Mouse (Mus musculus): Measurements from ENCODE around the gene Lat. TPM values are rescaled to one million over a fixed set of nuclear protein-coding genes. Genes with fewer than 3 reads are reported as not detected.
A peak's percentile ranks its signal among the peaks of the same experiment; 100 is the strongest.
"Not testable (repeated sequence)": the region's sequence is repeated elsewhere in the genome, so short reads cannot be mapped to it uniquely, and the experiment has no call there.

The Lat gene
- polyA plus RNA-seq, 1 experiment from 2014 or later: 3.4 TPM

DNA sequence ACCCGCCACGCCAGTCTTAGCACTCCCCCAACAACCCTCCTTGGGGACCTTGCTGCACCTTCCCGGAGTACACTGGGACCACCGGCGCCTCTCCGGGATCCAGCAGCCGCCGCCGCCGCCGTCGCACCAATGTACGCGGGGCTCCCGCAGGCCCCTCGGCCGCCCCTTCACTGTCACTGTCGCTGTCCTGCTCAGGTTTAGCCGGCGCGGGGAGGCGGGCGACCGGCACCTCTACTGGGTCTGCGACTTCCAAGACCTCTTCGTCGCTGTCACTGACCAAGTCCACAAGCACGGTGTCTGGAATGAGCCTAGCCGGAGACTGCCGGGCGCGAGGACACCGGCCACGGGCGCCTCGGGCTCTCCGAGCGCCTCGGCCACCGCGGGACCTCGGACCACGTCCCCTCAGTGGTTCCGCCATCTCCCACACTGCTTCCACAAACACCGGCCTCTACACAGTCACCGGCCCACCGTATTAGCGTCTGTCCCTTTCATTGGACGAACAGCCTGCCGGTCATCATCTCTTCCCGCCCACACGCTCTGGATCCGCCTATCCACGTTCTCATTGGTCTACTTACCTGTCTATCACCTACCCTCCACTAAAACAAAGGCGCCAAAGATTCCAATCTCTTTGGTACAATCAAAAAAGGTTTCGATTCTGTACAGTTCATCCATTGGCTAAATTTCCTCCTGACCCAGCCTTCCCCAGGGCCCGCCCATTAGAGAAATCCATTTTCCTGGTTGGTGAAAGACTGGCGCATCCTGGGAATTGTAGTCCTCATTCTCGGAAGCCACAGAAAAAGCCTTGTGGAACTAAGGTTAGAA, 27.1 kb upstream of the Lat start, which contains the start of gene Nfatc2ip:
Gene Nfatc2ip (minus strand): TSS at position 440 of the 822 bp plus-strand sequence.
- WGBS: under 1% methylated on average over 59 of the region's 59 CpGs
- peaks cover 15% of the 10 kb centered on the region for H3K4me1 ChIP-seq (replicated peaks)
- peak within 1 kb of the TSS; percentile 78 for H3K9ac ChIP-seq
- no peaks in the 10 kb centered on the region for H3K27me3 ChIP-seq (replicated peaks)
- peak within 1 kb of the TSS; percentile 81 for H3K4me2 ChIP-seq
- H3K36me3 ChIP-seq: peaks cover 6% of the 10 kb centered on the region
- H3K9me3 ChIP-seq (replicated peaks): no peaks in the 10 kb centered on the region
- ATAC-seq (ENCODE audit: insufficient number of reproducible peaks, low FRiP score): peak; percentile 100
- peak within 1 kb of the TSS; percentile 92 for H3K4me3 ChIP-seq
- H3K27ac ChIP-seq (ENCODE audit: poor library complexity, severe bottlenecking): peak within 1 kb of the TSS; percentile 41; the same call in 1 of the 2 replicates

DNA sequence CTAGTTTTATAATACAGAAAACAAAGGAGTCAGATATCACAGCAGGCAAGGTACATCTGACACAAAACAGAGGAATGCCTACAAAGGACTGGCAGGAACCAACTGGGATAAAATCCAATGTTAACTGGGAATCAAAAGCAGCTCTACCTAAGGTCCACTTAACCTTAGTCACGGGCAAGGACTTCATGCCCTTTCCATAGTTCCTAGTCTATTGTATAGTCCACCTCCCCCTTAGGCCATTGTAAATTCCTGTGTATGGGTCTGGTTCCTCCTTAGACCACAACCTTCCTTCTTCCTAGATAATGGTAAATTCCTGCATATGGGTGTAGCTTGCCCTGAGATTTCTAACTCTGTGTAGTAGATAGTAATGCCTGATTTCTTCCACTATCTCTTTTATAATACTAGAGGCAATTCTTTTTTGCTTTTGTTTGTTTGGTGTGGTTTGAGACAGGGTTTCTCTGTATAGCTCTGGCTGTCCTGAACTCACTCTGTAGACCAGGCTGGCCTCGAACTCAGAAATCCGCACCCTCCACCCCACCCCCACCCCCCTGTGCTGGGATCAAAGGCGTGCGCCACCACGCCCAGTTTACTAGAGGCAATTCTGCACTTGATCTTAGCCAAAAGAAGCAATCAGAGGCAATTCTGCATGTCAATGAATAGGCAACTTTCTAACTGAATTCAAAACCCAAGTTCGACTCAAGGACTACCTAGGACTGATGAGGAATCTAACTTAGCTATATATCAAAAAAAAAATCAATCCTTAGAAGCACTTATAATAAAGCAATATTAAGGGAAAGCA, 22.9 kb upstream of the Lat start:
- ATAC-seq (ENCODE audit: insufficient number of reproducible peaks, low FRiP score); H3K27me3 ChIP-seq (replicated peaks); H3K4me2 ChIP-seq; H3K9ac ChIP-seq; H3K27ac ChIP-seq (ENCODE audit: poor library complexity, severe bottlenecking); H3K9me3 ChIP-seq (replicated peaks); H3K4me3 ChIP-seq: not testable (repeated sequence)
- Histone ChIP-seq H3K36me3 (peaks cover 43% of the 10 kb centered on the region), H3K4me1 (replicated peaks) (peaks cover 12% of the 10 kb centered on the region)
- WGBS: 90% methylated on average over 7 of the region's 7 CpGs

DNA sequence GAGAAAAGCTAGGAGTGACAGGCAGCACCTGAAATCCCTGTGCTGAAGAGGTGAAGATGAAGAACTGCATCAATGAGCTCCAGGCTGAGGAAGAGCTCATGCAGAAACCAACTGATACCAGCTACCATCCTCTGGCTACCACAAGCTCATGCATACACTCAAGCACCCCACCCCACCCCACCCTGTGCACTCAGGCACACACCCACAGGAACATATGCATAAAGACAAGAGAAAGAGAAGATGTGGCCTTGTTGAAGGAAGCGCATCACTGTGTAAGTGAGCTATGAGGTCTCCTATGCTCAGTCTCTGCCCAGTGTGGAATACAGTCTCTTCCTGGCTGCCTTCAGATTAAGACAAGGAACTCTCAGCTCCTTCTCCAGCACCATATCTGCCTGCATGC, 18.8 kb upstream of the Lat start:
- ATAC-seq (ENCODE audit: insufficient number of reproducible peaks, low FRiP score): no peak
- no peak overlapping the region for H3K27ac ChIP-seq (ENCODE audit: poor library complexity, severe bottlenecking)
- H3K4me3 ChIP-seq: no peak overlapping the region
- H3K9me3 ChIP-seq (replicated peaks): no peaks in the 10 kb centered on the region
- H3K9ac ChIP-seq: no peak overlapping the region
- H3K36me3 ChIP-seq: peaks cover 62% of the 10 kb centered on the region
- no peak overlapping the region for H3K4me2 ChIP-seq
- H3K4me1 ChIP-seq (replicated peaks): no peaks in the 10 kb centered on the region
- no peaks in the 10 kb centered on the region for H3K27me3 ChIP-seq (replicated peaks)
- WGBS: 92% methylated on average over 1 of the region's 1 CpGs

DNA sequence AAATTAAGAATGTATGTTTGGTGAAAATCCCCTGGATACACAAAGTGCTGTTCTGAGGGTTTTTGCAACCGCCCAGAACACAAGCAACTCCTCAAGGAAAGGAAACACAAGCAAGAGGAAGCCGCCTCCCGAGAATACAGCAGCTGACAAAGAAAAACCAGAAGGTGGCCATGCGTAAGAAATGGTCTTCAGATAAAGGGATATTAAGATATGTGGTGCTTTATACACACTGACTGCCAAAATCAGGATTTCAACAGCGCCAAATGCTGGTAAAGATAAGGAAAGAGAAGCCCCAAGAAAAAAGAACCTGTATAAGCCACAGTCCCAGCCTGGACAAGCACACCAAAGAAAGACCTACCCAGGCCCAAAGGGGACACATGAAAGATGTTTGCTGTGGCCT, 14.2 kb upstream of the Lat start:
- WGBS: 76% methylated on average over 5 of the region's 5 CpGs
- H3K36me3 ChIP-seq: peaks cover 34% of the 10 kb centered on the region
- no peaks in the 10 kb centered on the region for H3K9me3 ChIP-seq (replicated peaks)
- H3K4me1 ChIP-seq (replicated peaks): no peaks in the 10 kb centered on the region
- ATAC-seq (ENCODE audit: insufficient number of reproducible peaks, low FRiP score): no peak
- H3K4me2 ChIP-seq: no peak overlapping the region
- no peak overlapping the region for H3K4me3 ChIP-seq
- H3K27me3 ChIP-seq (replicated peaks): no peaks in the 10 kb centered on the region
- no peak overlapping the region for H3K27ac ChIP-seq (ENCODE audit: poor library complexity, severe bottlenecking)
- H3K9ac ChIP-seq: no peak overlapping the region

DNA sequence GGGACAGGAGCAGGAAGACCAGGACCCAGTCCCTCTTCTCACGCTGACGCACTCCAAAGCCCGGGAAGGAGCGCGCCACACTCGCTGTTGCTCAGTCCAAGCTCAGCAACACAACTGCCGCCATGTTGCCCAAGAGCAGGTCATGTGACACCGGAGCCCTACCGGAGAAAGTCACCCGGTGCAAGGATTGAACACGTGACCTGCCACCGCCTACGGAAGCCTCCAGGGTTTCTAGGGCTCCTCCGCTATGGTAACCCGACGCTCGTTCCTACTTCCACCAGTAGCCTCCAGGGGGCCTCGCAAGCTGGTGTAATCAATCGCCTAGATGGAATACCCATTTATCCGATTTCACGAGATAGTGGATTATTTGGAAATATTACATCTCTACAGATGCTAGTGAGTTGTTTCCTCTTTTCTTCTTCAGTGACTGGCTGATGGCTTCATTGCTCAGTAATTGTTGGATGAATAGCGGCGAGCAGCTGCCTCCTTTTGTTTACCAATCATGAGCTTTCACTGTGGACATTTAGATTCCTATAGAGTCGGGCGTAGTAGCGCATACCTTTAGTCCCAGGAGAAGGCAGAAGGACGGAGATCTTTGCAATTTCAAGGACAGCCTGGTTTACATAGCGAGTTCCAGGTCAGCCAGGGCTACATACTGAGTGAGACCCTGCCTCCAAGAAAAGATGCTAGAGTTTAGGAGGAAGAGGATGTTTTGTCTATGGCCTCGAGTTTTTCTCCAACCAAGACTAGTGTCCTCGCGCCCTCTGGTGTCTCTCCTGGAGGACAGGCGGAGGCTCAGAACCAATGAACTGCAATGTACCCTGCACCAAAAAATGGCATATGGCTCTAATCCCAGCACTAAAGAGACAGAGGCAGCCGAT, 8.1 kb upstream of the Lat start, which contains the start of gene Spns1:
Gene Spns1 (minus strand): TSS at position 173 of the 881 bp plus-strand sequence.
- Histone ChIP-seq H3K27me3 (replicated peaks) (no peaks in the 10 kb centered on the region), H3K4me1 (replicated peaks) (peaks cover 10% of the 10 kb centered on the region), H3K27ac (ENCODE audit: poor library complexity, severe bottlenecking) (0 out of 2 replicates have a peak within 1 kb of the TSS, but pooled peaks have one; percentile 8), H3K4me2 (peak within 1 kb of the TSS; percentile 94), H3K9me3 (replicated peaks) (no peaks in the 10 kb centered on the region), H3K4me3 (peak within 1 kb of the TSS; percentile 90), H3K9ac (peak within 1 kb of the TSS; percentile 87), H3K36me3 (peaks cover 25% of the 10 kb centered on the region)
- under 1% methylated on average over 33 of the region's 33 CpGs for WGBS
- peak; percentile 97 for ATAC-seq (ENCODE audit: insufficient number of reproducible peaks, low FRiP score)

DNA sequence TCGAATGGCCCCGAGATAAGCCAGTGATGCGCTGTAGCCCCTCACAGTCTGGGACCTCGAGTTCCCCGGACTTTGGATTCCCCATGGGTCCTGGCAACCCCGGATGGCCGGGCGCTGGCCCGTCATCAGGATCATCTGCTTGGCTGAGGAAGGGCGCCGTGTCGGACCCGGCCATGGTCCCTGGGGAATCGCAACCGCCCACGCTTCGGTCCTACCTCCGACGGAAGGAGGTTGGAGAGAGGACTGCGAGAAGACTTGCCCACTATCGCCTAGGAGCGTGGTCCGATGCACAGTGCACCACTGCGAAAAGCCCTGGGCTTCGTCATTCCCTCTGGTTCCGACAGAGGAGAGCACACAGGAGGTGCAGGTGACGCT, 7.5 kb upstream of the Lat start:
- Histone ChIP-seq H3K4me3 (peak overlapping the region; percentile 90), H3K27me3 (replicated peaks) (no peaks in the 10 kb centered on the region), H3K9ac (peak overlapping the region; percentile 87), H3K9me3 (replicated peaks) (no peaks in the 10 kb centered on the region), H3K4me1 (replicated peaks) (peaks cover 10% of the 10 kb centered on the region), H3K27ac (ENCODE audit: poor library complexity, severe bottlenecking) (no peak overlapping the region), H3K36me3 (peaks cover 31% of the 10 kb centered on the region), H3K4me2 (peak overlapping the region; percentile 94)
- peak; percentile 49 for ATAC-seq (ENCODE audit: insufficient number of reproducible peaks, low FRiP score)
- 1% methylated on average over 27 of the region's 27 CpGs for WGBS

DNA sequence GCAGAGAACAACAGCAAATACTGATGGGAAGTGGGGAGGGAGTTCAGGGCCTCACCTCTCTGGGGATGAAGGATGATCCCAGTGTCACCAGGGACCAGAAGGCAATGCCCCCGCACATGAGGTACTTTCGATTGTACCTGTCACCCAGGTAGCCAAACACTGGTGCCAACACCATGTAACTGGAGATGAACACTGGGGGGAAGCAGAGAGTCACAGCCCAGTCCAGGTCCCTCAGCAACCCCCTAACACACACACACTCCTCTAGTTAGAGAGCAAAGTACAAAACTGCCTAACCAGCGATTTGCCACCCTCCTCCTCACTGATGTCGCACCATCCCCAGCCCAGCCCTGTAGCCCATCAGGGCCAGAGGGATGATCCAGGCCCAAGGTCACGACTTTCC, 5.6 kb upstream of the Lat start:
- 74% methylated on average over 5 of the region's 5 CpGs for WGBS
- Histone ChIP-seq H3K9ac (no peak overlapping the region), H3K27me3 (replicated peaks) (no peaks in the 10 kb centered on the region), H3K4me1 (replicated peaks) (peaks cover 16% of the 10 kb centered on the region), H3K27ac (ENCODE audit: poor library complexity, severe bottlenecking) (no peak overlapping the region), H3K4me2 (no peak overlapping the region), H3K9me3 (replicated peaks) (no peaks in the 10 kb centered on the region), H3K4me3 (no peak overlapping the region), H3K36me3 (peaks cover 50% of the 10 kb centered on the region)
- no peak for ATAC-seq (ENCODE audit: insufficient number of reproducible peaks, low FRiP score)

DNA sequence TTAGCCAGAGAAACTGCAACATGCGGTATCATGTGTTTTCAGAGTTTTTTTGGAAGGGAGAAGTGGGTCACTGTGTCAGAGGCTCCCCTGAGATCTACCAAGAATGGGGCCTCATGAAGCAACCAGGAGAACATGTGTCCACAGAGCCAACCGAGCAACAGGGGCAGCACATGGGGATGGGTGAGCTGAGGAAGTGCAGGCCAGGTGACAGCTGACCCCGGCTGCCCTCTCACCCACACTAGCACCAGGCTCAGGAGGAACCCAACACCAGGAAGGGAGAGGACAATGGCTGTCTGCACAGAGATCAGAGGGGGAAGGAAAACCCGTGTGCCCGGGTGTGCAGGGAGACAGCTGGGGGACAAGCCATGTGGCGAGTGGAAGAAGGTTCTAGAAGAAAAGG, 5.2 kb upstream of the Lat start:
- Histone ChIP-seq H3K4me1 (replicated peaks) (peaks cover 18% of the 10 kb centered on the region), H3K27ac (ENCODE audit: poor library complexity, severe bottlenecking) (no peak overlapping the region), H3K4me2 (no peak overlapping the region), H3K4me3 (no peak overlapping the region), H3K9me3 (replicated peaks) (no peaks in the 10 kb centered on the region), H3K36me3 (peaks cover 55% of the 10 kb centered on the region), H3K27me3 (replicated peaks) (no peaks in the 10 kb centered on the region), H3K9ac (no peak overlapping the region)
- 70% methylated on average over 6 of the region's 6 CpGs for WGBS
- ATAC-seq (ENCODE audit: insufficient number of reproducible peaks, low FRiP score): no peak

DNA sequence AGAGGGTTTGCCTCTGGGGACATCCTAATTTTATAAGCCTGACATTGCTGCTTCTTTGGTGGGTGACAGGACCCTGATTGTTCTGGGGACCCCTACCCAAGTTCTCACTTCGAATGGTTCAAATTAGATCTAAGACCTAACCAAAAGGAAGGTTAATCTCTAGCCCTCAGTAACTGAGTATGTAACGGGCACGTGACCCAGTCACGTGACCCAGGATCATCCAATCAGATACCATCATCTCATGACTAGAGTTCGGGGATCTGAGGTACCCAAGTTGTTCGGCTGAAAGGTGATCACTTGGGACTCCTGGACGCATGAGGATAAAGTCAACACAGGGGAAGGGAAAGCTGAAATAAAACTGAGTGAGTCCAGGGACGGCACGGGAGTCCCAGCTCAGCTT, 3.6 kb upstream of the Lat start:
- no peak overlapping the region for H3K4me3 ChIP-seq
- no peak overlapping the region for H3K9ac ChIP-seq
- peaks cover 20% of the 10 kb centered on the region for H3K4me1 ChIP-seq (replicated peaks)
- peaks cover 58% of the 10 kb centered on the region for H3K36me3 ChIP-seq
- H3K27ac ChIP-seq (ENCODE audit: poor library complexity, severe bottlenecking): no peak overlapping the region
- no peaks in the 10 kb centered on the region for H3K9me3 ChIP-seq (replicated peaks)
- H3K4me2 ChIP-seq: no peak overlapping the region
- no peaks in the 10 kb centered on the region for H3K27me3 ChIP-seq (replicated peaks)
- ATAC-seq (ENCODE audit: insufficient number of reproducible peaks, low FRiP score): no peak
- 86% methylated on average over 9 of the region's 9 CpGs for WGBS

DNA sequence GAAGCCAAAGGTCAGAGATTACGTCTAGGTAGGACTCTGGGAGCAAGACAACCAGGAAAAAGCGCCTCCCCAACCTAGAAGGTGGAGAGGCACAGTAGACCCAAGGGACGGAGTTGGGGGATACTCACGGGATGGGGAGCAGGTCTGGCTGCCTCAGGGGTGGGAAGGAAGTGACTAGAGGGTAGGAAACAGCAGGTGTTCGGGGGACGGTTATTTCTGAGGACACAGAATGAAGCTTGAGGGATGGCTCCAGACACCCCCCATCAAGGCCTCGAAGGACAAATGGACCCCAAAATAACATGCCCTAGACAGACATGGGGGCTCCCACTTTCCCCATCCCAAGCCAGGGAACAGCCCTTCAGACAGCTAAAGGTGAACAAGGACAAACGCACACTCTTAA, 1.0 kb downstream of the Lat start:
- H3K36me3 ChIP-seq: peaks cover 49% of the 10 kb centered on the region
- H3K9me3 ChIP-seq (replicated peaks): no peaks in the 10 kb centered on the region
- H3K27ac ChIP-seq (ENCODE audit: poor library complexity, severe bottlenecking): no peak overlapping the region
- H3K9ac ChIP-seq: no peak overlapping the region
- no peak for ATAC-seq (ENCODE audit: insufficient number of reproducible peaks, low FRiP score)
- 81% methylated on average over 8 of the region's 8 CpGs for WGBS
- no peak overlapping the region for H3K4me2 ChIP-seq
- no peak overlapping the region for H3K4me3 ChIP-seq
- peaks cover 11% of the 10 kb centered on the region for H3K4me1 ChIP-seq (replicated peaks)
- no peaks in the 10 kb centered on the region for H3K27me3 ChIP-seq (replicated peaks)
